Mouse (Mus musculus): ENCODE measurements around the gene Eno3. TPM values are rescaled to one million over a fixed set of nuclear protein-coding genes. Genes with fewer than 3 reads are reported as not detected.

The Eno3 gene
- total and polyA plus RNA-seq, 3 experiments = 11.2 to 26.4 (median 23.0) TPM

- Histone ChIP-seq H3K9me3 (replicated peaks; ENCODE audit: low read length) (no peaks in the 10 kb centered on the region), H3K79me2 (replicated peaks; ENCODE audit: control insufficient read depth, extremely low read depth, insufficient read depth, poor library complexity, severe bottlenecking) (no peaks in the 10 kb centered on the region), H3K27me3 (replicated peaks) (no peaks in the 10 kb centered on the region), H3K9ac (ENCODE audit: insufficient read depth, low read depth) (no peak within 1 kb of the TSS), H3K36me3 (replicated peaks in 1 of 2; ENCODE audit: control insufficient read depth in 1 of 2, insufficient read depth in 1 of 2, low read length in 1 of 2) (peaks cover 21 to 56% of the 10 kb centered on the region in 2 experiments), H3K4me2 (ENCODE audit: insufficient read depth, low read depth, poor library complexity, severe bottlenecking) (0 out of 2 replicates have a peak within 1 kb of the TSS, but pooled peaks have one; percentile 23), H3K27ac (ENCODE audit: insufficient read depth, low read depth) (no peak within 1 kb of the TSS), H3K4me1 (ENCODE audit: control insufficient read depth in 1 of 2, insufficient read depth in 2 of 2) (peaks cover 0 to 20% of the 10 kb centered on the region in 2 experiments; a peak in 2 of 4 replicates), H3K4me3 (replicated peaks in 1 of 3; ENCODE audit: low read depth in 2 of 3, low read length in 2 of 3, poor library complexity in 1 of 3) (peak within 1 kb of the TSS in 2 of 3 experiments; percentile 26 to 36)
- dilution Hi-C loops (cut with MboI; ENCODE audit: extremely low pct_ligation_motif_present, extremely low pct_unique_long_range_greater_than_20kb, low sequenced_read_pairs) = no loop called here
- no peak for DNase-seq (ENCODE audit: extremely low read depth)
- in situ Hi-C loops (cut with MboI; ENCODE audit: low pct_ligation_motif_present, low pct_unique_long_range_greater_than_20kb, low sequenced_read_pairs) = loop anchor here (5.0 to 25.0 kb wide), 2 partner anchors 203 to 378 kb away; partner anchors contain the start of genes 0610010K14Rik, Bcl6b, Gm21988 and Pelp1
- TF ChIP-seq ELF1 (IDR thresholded peaks at IDR 0.05; ENCODE audit: low read depth, low read length) (no peak), IRF4 (IDR thresholded peaks at IDR 0.05; ENCODE audit: low read depth, low read length) (no peak), TCF12 (IDR thresholded peaks at IDR 0.05; ENCODE audit: low read depth, low read length) (no peak), ZNF384 (IDR thresholded peaks at IDR 0.05; ENCODE audit: low read depth, low read length) (no peak), MYC (IDR thresholded peaks at IDR 0.05; ENCODE audit: low read depth, low read length) (no peak), MAFK (IDR thresholded peaks at IDR 0.05; ENCODE audit: insufficient replicate concordance, low read length) (no peak), JUN (IDR thresholded peaks at IDR 0.05; ENCODE audit: insufficient read depth, low read depth, low read length) (no peak), ETS1 (conservative IDR thresholded peaks at IDR 0.05; ENCODE audit: low read depth, low read length) (no peak), POLR2A (IDR thresholded peaks at IDR 0.05; ENCODE audit: low read depth, low read length) (no peak), ZMIZ1 (IDR thresholded peaks at IDR 0.05; ENCODE audit: low read depth, low read length) (no peak), MXI1 (IDR thresholded peaks at IDR 0.05; ENCODE audit: low read depth, low read length) (no peak), BHLHE40 (IDR thresholded peaks at IDR 0.05; ENCODE audit: low read depth, low read length) (no peak), USF2 (conservative IDR thresholded peaks at IDR 0.05; ENCODE audit: low read depth, low read length) (no peak), EP300 (IDR thresholded peaks at IDR 0.05; ENCODE audit: low read length) (no peak), CTCF (conservative IDR thresholded peaks at IDR 0.05 in 1 of 2, IDR thresholded peaks at IDR 0.05 in 1 of 2; ENCODE audit: low read depth in 2 of 2, low read length in 2 of 2) (no peak), PAX5 (IDR thresholded peaks at IDR 0.05; ENCODE audit: low read length) (no peak), USF1 (IDR thresholded peaks at IDR 0.05; ENCODE audit: low read depth, low read length) (no peak), HCFC1 (IDR thresholded peaks at IDR 0.05; ENCODE audit: low read depth, low read length) (no peak), CHD2 (IDR thresholded peaks at IDR 0.05; ENCODE audit: low read length) (no peak)
Measured at GRCm38 (mm10) chr11:70615516-70616093, 41.4 kb upstream of the Eno3 start, which contains the start of gene 4930544D05Rik. Gene 4930544D05Rik (plus strand): TSS chr11:70615848.

- H3K36me3 ChIP-seq (replicated peaks in 1 of 2; ENCODE audit: control insufficient read depth in 1 of 2, insufficient read depth in 1 of 2, low read length in 1 of 2) = peaks cover 0 to 27% of the 10 kb centered on the region in 2 experiments
- H3K27me3 ChIP-seq (replicated peaks) = no peaks in the 10 kb centered on the region
- no peaks in the 10 kb centered on the region for H3K79me2 ChIP-seq (replicated peaks; ENCODE audit: control insufficient read depth, extremely low read depth, insufficient read depth, poor library complexity, severe bottlenecking)
- TF ChIP-seq MAZ (IDR thresholded peaks at IDR 0.05; ENCODE audit: low read depth, low read length) = no peak
- no peak for TF ChIP-seq BHLHE40 (IDR thresholded peaks at IDR 0.05; ENCODE audit: low read depth, low read length)
- TF ChIP-seq JUND (conservative IDR thresholded peaks at IDR 0.05; ENCODE audit: low read depth, low read length) = no peak
- no peak for TF ChIP-seq RCOR1 (conservative IDR thresholded peaks at IDR 0.05; ENCODE audit: low read depth, low read length)
- TF ChIP-seq IRF4 (IDR thresholded peaks at IDR 0.05; ENCODE audit: low read depth, low read length) = no peak
- TF ChIP-seq SMC3 (IDR thresholded peaks at IDR 0.05; ENCODE audit: low read depth, low read length) = no peak
- no peak for TF ChIP-seq ETS1 (conservative IDR thresholded peaks at IDR 0.05; ENCODE audit: low read depth, low read length)
- TF ChIP-seq MAX (IDR thresholded peaks at IDR 0.05; ENCODE audit: low read length) = no peak
- TF ChIP-seq MYC (IDR thresholded peaks at IDR 0.05; ENCODE audit: low read depth, low read length) = no peak
- no peaks in the 10 kb centered on the region for H3K9me3 ChIP-seq (replicated peaks; ENCODE audit: low read length)
- in situ Hi-C loops (cut with MboI; ENCODE audit: low pct_ligation_motif_present, low pct_unique_long_range_greater_than_20kb, low sequenced_read_pairs) (loop anchor here (5.0 to 25.0 kb wide), 2 partner anchors 207 to 382 kb away; partner anchors contain the start of genes 0610010K14Rik, Bcl6b, Gm21988 and Pelp1), dilution Hi-C loops (cut with MboI; ENCODE audit: extremely low pct_ligation_motif_present, extremely low pct_unique_long_range_greater_than_20kb, low sequenced_read_pairs) (no loop called here)
- no peak within 1 kb of the TSS for H3K4me2 ChIP-seq (ENCODE audit: insufficient read depth, low read depth, poor library complexity, severe bottlenecking)
- no peak for DNase-seq (ENCODE audit: extremely low read depth)
- H3K9ac ChIP-seq (ENCODE audit: insufficient read depth, low read depth) = no peak within 1 kb of the TSS
- H3K4me1 ChIP-seq (ENCODE audit: control insufficient read depth in 1 of 2, insufficient read depth in 2 of 2) = peaks cover 0 to 24% of the 10 kb centered on the region in 2 experiments; a peak in 2 of 4 replicates
- no peak within 1 kb of the TSS for H3K4me3 ChIP-seq (replicated peaks in 1 of 3; ENCODE audit: low read depth in 2 of 3, low read length in 2 of 3, poor library complexity in 1 of 3)
- H3K27ac ChIP-seq (ENCODE audit: insufficient read depth, low read depth) = no peak within 1 kb of the TSS
Measured at GRCm38 (mm10) chr11:70619101-70619500, 37.9 kb upstream of the Eno3 start, which contains the start of gene Chrne. Gene Chrne (minus strand): TSS chr11:70619216.

Data from CH12.LX (cell line).